Mouse (Mus musculus): ENCODE results near the gene Zan.

DNA sequence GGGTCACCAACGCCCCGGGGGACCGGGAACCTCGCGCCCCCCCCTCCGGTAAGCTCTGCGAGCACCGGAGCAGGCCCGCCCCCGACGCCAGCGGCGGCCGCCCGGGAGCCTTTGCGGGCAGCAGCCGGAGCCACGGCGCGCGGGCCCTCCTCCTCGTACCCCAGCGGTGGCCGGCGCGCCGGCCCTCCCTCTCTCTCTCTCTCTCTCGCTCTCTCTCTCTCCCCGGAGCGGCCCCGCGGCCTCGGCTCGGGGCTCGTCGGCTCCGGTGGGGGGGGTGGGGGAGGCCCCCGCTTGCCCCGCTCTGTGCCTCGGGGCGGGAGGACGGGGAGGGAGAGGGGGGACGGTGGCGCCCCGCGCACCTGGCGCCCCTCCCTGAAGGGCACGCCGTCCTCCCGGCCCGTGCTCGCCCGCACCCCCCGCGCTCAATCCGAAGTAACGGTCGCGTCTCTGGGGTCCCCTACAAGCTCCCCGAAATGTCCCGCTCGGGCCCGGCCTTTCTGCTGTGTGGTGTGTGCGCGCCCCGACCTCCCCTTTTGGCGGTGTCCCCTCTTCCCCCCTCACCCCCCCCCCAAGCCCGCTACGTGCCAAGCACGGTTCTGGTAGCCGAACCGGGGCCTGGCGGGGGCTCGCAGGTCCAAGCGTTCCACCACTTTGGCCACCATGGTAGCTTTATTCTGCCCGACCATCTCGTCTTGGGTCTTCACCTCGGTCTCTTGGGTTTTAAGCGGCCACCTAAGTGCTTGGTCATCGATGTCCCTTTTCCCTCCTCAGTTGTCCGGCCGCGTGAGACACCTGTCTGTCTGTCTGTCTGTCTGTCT, 33.9 kb upstream of the Zan start:
- TF ChIP-seq POLR2A (IDR thresholded peaks at IDR 0.05; ENCODE audit: extremely low read depth, insufficient read depth, low read length) (no peak), CTCF (IDR thresholded peaks at IDR 0.05; ENCODE audit: extremely low read depth, insufficient read depth, low read length) (no peak)

Measured in cortical plate, adult 2 months (tissue).